Mouse (Mus musculus) limb, embryonic 15.5 days (tissue): ENCODE data around the gene Ankdd1a. TPM values are rescaled to one million over a fixed set of nuclear protein-coding genes. Genes with fewer than 3 reads are reported as not detected.

Experiments
- polyA plus RNA-seq: library from polyadenylated mRNA; unstranded; fragments of >200 nt; fragmentation: Nextera tagmentation; extraction: Ambion mirVana; gene quantifications from 2 replicates; pipeline ENCODE4 v1.2.1, GENCODE M21; 2015

Ankdd1a gene
- polyA plus RNA-seq, 1 experiment from 2014 or later, result 0.35 TPM

Other genes starting within 250 kb of the Ankdd1a start
- 54.2 and 55.3 TPM in 2 replicates for gene Clpx, start 225.9 kb downstream of the Ankdd1a start, polyA plus RNA-seq
- 7.7 and 10.1 TPM in 2 replicates for gene Pdcd7, start 174.1 kb downstream of the Ankdd1a start, polyA plus RNA-seq
- gene Ubap1l, start 159.2 kb downstream of the Ankdd1a start, polyA plus RNA-seq, result 0.14 and 0.16 TPM in 2 replicates
- gene Kbtbd13, start 128.5 kb downstream of the Ankdd1a start, polyA plus RNA-seq, result 1.9 TPM in 2 replicates
- gene Rasl12, start 121.7 kb downstream of the Ankdd1a start, polyA plus RNA-seq, result 8.9 and 9.7 TPM in 2 replicates
- gene Slc51b, start 97.2 kb downstream of the Ankdd1a start, polyA plus RNA-seq, result not detected in 2 replicates
- 19.8 and 21.0 TPM in 2 replicates for gene Mtfmt, start 84.4 kb downstream of the Ankdd1a start, polyA plus RNA-seq
- gene Spg21, start 59.2 kb downstream of the Ankdd1a start, polyA plus RNA-seq, result 123 and 165 TPM in 2 replicates
- gene Plekho2, start 59.8 kb upstream of the Ankdd1a start, polyA plus RNA-seq, result 18.6 and 19.7 TPM in 2 replicates
- gene Pif1, start 67.0 kb upstream of the Ankdd1a start, polyA plus RNA-seq, result 8.9 and 9.6 TPM in 2 replicates
- gene Rbpms2, start 109.5 kb upstream of the Ankdd1a start, polyA plus RNA-seq, result 7.9 and 9.5 TPM in 2 replicates
- 315 and 328 TPM in 2 replicates for gene Oaz2, start 147.8 kb upstream of the Ankdd1a start, polyA plus RNA-seq